Mouse (Mus musculus) left cerebral cortex, adult 18-20 months (tissue): ENCODE data around the gene Olfr594. TPM values are rescaled to one million over a fixed set of nuclear protein-coding genes. Genes with fewer than 3 reads are reported as not detected.
"Not testable (repeated sequence)": the region's sequence is repeated elsewhere in the genome, so short reads cannot be mapped to it uniquely, and the experiment has no call there.

Experiments
- DNase-seq, 2 experiments: peaks; one replicate each; pipeline ENCODE4 v3.0.0; 2021 to 2022; ENCODE audit warnings: low spot score in 2 of 2, mixed read lengths in 1 of 2
- long read RNA-seq, 2 experiments: library from polyadenylated mRNA; stranded (forward); transcript quantifications; one replicate each; pipeline ENCODE4 v2.0.0; 2021
- microRNA-seq, 2 experiments: library from miRNA; unstranded; fragments of <30 nt; microRNA quantifications; one replicate each; pipeline ENCODE4 v1.2.0; 2021
- total RNA-seq, 2 experiments: library from RNA; stranded (reverse); gene quantifications; 2 replicates each; pipeline ENCODE4 v1.2.3; 2021

Gene Olfr594
- not detected for total RNA-seq
- long read RNA-seq, experiment 1 = 0 reads
- long read RNA-seq, experiment 2 = 0 reads

DNA sequence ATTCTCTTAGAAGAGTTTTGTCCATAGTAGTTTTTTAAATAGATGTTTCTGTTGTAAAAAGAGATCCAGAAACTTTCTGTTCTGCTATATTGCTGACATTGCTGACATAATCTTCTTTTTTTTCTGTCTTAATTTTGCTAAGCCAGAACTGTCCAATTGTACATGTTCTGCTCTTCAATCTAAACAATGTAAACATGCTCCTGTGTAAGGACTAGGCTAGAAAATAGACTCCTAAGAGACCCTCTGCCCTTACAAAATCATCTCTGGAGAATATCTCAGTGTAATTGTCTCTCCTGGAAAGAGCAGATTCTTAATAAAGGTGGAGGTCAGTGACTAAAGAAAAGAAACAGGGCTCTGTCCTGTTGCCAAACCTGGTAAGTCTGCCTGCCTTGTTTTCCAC, at the start of gene Olfr594:
TSS of gene Olfr594 (plus strand) at position 301 of the 400 bp plus-strand sequence.
- DNase-seq = no peak

DNA sequence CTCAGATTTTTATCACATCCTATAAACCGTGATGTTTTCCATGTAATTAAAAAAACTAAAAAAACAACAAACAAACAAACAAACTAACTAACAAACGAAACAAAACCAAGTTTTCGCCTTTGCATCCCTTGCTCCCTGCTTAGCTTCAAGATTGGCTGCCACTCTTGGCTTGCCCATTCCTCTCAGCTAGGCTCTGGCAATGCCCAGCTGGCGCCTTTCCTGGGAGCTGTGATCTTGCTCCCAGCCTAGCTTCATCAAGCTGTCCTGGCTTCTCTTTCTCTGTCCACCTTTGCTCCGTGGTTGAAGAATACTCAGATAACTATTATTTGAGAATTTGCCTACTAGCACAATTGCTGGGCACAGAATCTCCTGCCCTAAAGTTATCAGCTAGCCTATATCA, 47.1 kb upstream of the Olfr594 start:
- DNase-seq = no peak

DNA sequence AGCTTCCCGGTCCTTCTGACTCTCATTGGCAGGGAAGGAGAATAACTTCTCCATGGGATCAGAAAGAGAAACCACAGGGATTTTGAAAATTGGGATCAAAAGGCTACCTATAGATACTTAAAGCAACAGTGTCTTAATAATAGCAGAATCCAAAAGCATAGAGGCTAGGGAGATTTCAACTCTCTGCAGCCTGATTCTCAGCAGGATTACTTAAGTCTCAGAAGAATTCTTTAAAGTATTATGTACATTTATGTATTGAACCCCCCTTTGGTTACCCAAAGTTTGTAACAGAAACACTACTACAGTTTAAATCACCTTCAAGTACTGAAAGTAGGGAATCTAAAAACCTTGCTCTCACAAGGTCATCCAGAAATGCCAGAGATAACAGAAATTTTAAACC, 38.6 kb upstream of the Olfr594 start, which contains the start of gene Olfr591:
TSS of gene Olfr591 (minus strand) at position 101 of the 400 bp plus-strand sequence.
- DNase-seq = no peak

- not testable (repeated sequence) for DNase-seq
Measured at GRCm38 (mm10) chr7:103184503-103184902, 32.3 kb upstream of the Olfr594 start, which contains the start of gene Olfr592. Gene Olfr592 (plus strand): TSS chr7:103184803.

GRCm38 (mm10) chr7:103211562-103211961, 5.2 kb upstream of the Olfr594 start, which contains the start of gene Olfr593:
Gene Olfr593 (plus strand): TSS chr7:103211862.
- no peak for DNase-seq

DNA sequence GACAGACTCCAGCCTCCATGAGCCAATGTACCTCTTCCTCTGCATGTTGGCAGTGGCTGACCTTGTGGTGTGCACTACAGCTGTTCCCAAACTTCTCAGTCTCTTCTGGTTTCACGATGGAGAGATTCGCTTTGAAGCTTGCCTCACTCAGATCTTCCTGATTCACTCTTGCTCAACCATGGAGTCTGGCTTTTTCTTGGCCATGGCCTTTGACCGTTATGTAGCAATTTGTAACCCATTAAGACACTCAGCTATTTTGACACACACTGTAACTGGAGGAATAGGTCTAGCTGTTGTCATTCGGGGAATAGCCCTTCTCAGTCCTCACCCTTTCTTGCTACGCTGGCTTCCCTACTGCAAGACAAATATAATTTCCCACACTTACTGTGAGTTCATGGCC, 4.7 kb upstream of the Olfr594 start:
- not testable (repeated sequence) for DNase-seq

DNA sequence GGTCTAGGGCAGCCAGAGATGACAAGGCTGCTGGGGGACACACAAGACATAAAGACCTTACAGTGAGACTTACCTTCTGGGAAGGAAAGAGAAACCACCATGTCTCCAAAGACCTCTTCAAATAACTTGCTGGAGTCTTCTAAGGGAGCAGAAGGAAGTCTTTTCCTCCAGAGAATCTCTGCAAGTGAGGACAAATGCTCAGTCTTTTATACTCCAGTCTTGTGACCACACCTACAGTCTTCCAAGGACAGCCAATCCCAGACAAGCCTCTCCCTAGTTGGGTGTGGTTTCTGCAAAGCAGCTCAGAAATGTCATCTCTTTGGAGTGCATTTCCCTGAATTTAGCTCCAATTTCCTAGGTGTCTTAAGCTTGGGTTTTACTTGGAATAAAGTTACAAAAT, 35.6 kb downstream of the Olfr594 start, which contains the start of gene Usp17ld:
TSS of gene Usp17ld (minus strand) at position 101 of the 400 bp plus-strand sequence.
- DNase-seq = not testable (repeated sequence)

Small RNA genes lying within 50 kb of the gene (microRNA-seq; reads per million reads assigned to microRNA genes)
- gene Gm23550 (0 reads per million in 2 experiments), gene Gm25171 (0 reads per million in 2 experiments)

Other genes starting within 250 kb of the Olfr594 start
- gene Olfr577, start 241.1 kb upstream of the Olfr594 start, total RNA-seq = not detected
- not detected for gene Olfr578, start 227.7 kb upstream of the Olfr594 start, total RNA-seq
- not detected for gene Olfr582, start 179.0 kb upstream of the Olfr594 start, total RNA-seq
- not detected for gene Olfr583, start 165.7 kb upstream of the Olfr594 start, total RNA-seq
- not detected for gene Olfr584, start 135.1 kb upstream of the Olfr594 start, total RNA-seq
- not detected for gene Olfr585, start 119.3 kb upstream of the Olfr594 start, total RNA-seq
- gene Olfr586, start 91.4 kb upstream of the Olfr594 start, total RNA-seq = not detected
- gene Olfr588-ps1, start 76.1 kb upstream of the Olfr594 start, total RNA-seq = not detected
- gene Olfr589, start 60.6 kb upstream of the Olfr594 start, total RNA-seq = not detected
- not detected for gene Olfr591, start 38.7 kb upstream of the Olfr594 start, total RNA-seq
- gene Olfr592, start 32.2 kb upstream of the Olfr594 start, total RNA-seq = not detected
- not detected for gene Olfr593, start 5.1 kb upstream of the Olfr594 start, total RNA-seq
- gene Usp17ld, start 35.5 kb downstream of the Olfr594 start, total RNA-seq = not detected
- not detected for gene Olfr596, start 88.7 kb downstream of the Olfr594 start, total RNA-seq
- gene Olfr597, start 99.3 kb downstream of the Olfr594 start, total RNA-seq = not detected
- gene Olfr598, start 106.6 kb downstream of the Olfr594 start, total RNA-seq = not detected
- gene Olfr599, start 118.9 kb downstream of the Olfr594 start, total RNA-seq = not detected
- not detected for gene Olfr600, start 132.7 kb downstream of the Olfr594 start, total RNA-seq
- not detected for gene Olfr601, start 145.7 kb downstream of the Olfr594 start, total RNA-seq
- not detected for gene Olfr603, start 169.2 kb downstream of the Olfr594 start, total RNA-seq
- gene Usp17lc, start 198.1 kb downstream of the Olfr594 start, total RNA-seq = not detected
- not detected for gene Olfr605, start 228.4 kb downstream of the Olfr594 start, total RNA-seq
- not detected for gene Olfr606, start 232.1 kb downstream of the Olfr594 start, total RNA-seq
- not detected for gene Olfr607, start 247.2 kb downstream of the Olfr594 start, total RNA-seq